Mouse (Mus musculus): ENCODE data around the gene Dock9. TPM values are rescaled to one million over a fixed set of nuclear protein-coding genes. Genes with fewer than 3 reads are reported as not detected.
A peak's percentile ranks its signal among the peaks of the same experiment; 100 is the strongest.

Gene Dock9
- polyA plus RNA-seq, 1 experiment from 2014 or later = 11.2 TPM

- Histone ChIP-seq H3K9ac (replicated peaks; ENCODE audit: low read length) (no peak overlapping the region), H3K9me3 (ENCODE audit: control insufficient read depth, low read length) (no peaks in the 10 kb centered on the region), H3K27ac (replicated peaks; ENCODE audit: low read depth, low read length) (no peak overlapping the region), H3K4me2 (ENCODE audit: low read length) (no peak overlapping the region), H3K36me3 (ENCODE audit: control insufficient read depth, insufficient read depth, low read length) (no peaks in the 10 kb centered on the region), H3K27me3 (ENCODE audit: control insufficient read depth, insufficient read depth, low read length) (no peaks in the 10 kb centered on the region), H3K4me3 (replicated peaks; ENCODE audit: low read depth, low read length) (no peak overlapping the region), H3K4me1 (ENCODE audit: control insufficient read depth, insufficient read depth, low read length) (peaks cover 11% of the 10 kb centered on the region; the same call in 1 of the 2 replicates)
- WGBS = 57% methylated on average over 8 of the region's 8 CpGs
- no peak for ATAC-seq (ENCODE audit: low FRiP score, low TSS enrichment)
- DNase-seq = peak; percentile 3
These were observed 305.3 kb downstream of the Dock9 start for GRCm38 (mm10) chr14:121492328-121492727.

Other genes starting within 250 kb of the Dock9 start
- 37.4 and 52.4 TPM in 2 replicates for gene Ubac2, start 80.8 kb upstream of the Dock9 start, polyA plus RNA-seq (2014; fragmentation: Nextera tagmentation; extraction: Ambion mirVana)
- gene Gpr18, start 117.9 kb upstream of the Dock9 start, polyA plus RNA-seq (2014; fragmentation: Nextera tagmentation; extraction: Ambion mirVana) = not detected in 2 replicates
- 0.67 and 0.72 TPM in 2 replicates for gene Gpr183, start 167.4 kb upstream of the Dock9 start, polyA plus RNA-seq (2014; fragmentation: Nextera tagmentation; extraction: Ambion mirVana)
- gene Timm8a2, start 236.8 kb upstream of the Dock9 start, polyA plus RNA-seq (2014; fragmentation: Nextera tagmentation; extraction: Ambion mirVana) = not detected in 2 replicates

All from midbrain, embryonic 14.5 days (tissue).